Mouse (Mus musculus) stomach, embryonic 15.5 days (tissue): ENCODE results near the gene Rimbp3. TPM values are rescaled to one million over a fixed set of nuclear protein-coding genes. Genes with fewer than 3 reads are reported as not detected.

Experiments
- polyA plus RNA-seq: library from polyadenylated mRNA; unstranded; fragments of >200 nt; fragmentation: Nextera tagmentation; extraction: Ambion mirVana; gene quantifications from 2 replicates; pipeline ENCODE4 v1.2.1, GENCODE M21; 2015

The Rimbp3 gene
- polyA plus RNA-seq, 1 experiment from 2014 or later, result 0.39 TPM

Other genes starting within 250 kb of the Rimbp3 start
- gene Mapk1, start 225.2 kb upstream of the Rimbp3 start, polyA plus RNA-seq, result 153 and 156 TPM in 2 replicates
- 16.9 and 20.7 TPM in 2 replicates for gene Ypel1, start 138.9 kb upstream of the Rimbp3 start, polyA plus RNA-seq
- gene Ppil2, start 97.3 kb upstream of the Rimbp3 start, polyA plus RNA-seq, result 118 and 131 TPM in 2 replicates
- gene 2610318N02Rik, start 83.4 kb upstream of the Rimbp3 start, polyA plus RNA-seq, result 23.5 and 34.5 TPM in 2 replicates
- gene Sdf2l1, start 76.2 kb upstream of the Rimbp3 start, polyA plus RNA-seq, result 156 and 180 TPM in 2 replicates
- 20.2 and 22.4 TPM in 2 replicates for gene Ydjc, start 64.0 kb upstream of the Rimbp3 start, polyA plus RNA-seq
- 1.5 and 1.9 TPM in 2 replicates for gene Ccdc116, start 61.4 kb upstream of the Rimbp3 start, polyA plus RNA-seq
- 314 and 339 TPM in 2 replicates for gene Ube2l3, start 6.0 kb upstream of the Rimbp3 start, polyA plus RNA-seq
- gene Hic2, start 25.0 kb downstream of the Rimbp3 start, polyA plus RNA-seq, result 4.5 and 6.1 TPM in 2 replicates
- 18.2 and 19.2 TPM in 2 replicates for gene Tmem191c, start 67.5 kb downstream of the Rimbp3 start, polyA plus RNA-seq
- gene Serpind1, start 122.8 kb downstream of the Rimbp3 start, polyA plus RNA-seq, result 5.8 and 12.9 TPM in 2 replicates
- 14.4 and 16.1 TPM in 2 replicates for gene Snap29, start 197.4 kb downstream of the Rimbp3 start, polyA plus RNA-seq
- 28.1 and 28.4 TPM in 2 replicates for gene Pi4ka, start 197.7 kb downstream of the Rimbp3 start, polyA plus RNA-seq
- 55.1 and 56.0 TPM in 2 replicates for gene Crkl, start 243.4 kb downstream of the Rimbp3 start, polyA plus RNA-seq